Mouse (Mus musculus): Measurements from ENCODE around the gene Clec2d. TPM values are rescaled to one million over a fixed set of nuclear protein-coding genes. Genes with fewer than 3 reads are reported as not detected.

The Clec2d gene
- polyA plus RNA-seq, 1 experiment from 2014 or later: not detected

DNA sequence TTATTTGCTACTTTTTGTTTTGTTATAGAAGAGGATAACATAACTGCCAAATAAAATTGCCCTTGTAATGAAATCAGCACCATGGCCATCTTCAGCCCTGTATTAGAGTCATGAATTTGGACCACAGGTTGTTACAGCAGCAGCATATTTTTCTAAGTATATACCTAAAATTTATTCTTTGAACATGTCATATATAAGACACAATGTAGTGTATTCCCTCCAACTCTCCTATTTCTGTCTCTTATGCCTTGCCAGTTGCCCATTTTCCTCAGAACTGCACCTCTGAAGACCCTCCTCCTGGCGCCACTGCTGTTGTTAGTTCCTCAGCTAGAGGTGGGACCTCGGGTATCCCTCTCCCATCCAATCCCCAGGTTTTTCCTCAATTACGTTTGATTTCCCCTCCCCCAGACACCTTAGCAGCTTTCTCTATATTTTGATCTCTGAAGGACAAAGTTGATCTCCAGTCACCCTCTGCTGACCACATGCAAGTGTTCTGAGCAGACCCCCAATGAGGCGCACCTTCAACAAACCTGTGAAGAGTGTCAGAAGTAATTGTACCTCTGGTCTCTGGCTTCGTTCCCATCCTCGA, 53.0 kb downstream of the Clec2d start:
- 83% methylated on average over 6 of the region's 6 CpGs for WGBS
- H3K4me1 ChIP-seq: peaks cover 7% of the 10 kb centered on the region
- DNase-seq (ENCODE audit: low spot score): no peak
- no peaks in the 10 kb centered on the region for H3K27me3 ChIP-seq (replicated peaks; ENCODE audit: low read depth, poor library complexity, severe bottlenecking)
- no peak overlapping the region for H3K27ac ChIP-seq (replicated peaks)
- no peak overlapping the region for H3K4me3 ChIP-seq
- H3K36me3 ChIP-seq (replicated peaks): no peaks in the 10 kb centered on the region
- H3K9me3 ChIP-seq: no peaks in the 10 kb centered on the region

DNA sequence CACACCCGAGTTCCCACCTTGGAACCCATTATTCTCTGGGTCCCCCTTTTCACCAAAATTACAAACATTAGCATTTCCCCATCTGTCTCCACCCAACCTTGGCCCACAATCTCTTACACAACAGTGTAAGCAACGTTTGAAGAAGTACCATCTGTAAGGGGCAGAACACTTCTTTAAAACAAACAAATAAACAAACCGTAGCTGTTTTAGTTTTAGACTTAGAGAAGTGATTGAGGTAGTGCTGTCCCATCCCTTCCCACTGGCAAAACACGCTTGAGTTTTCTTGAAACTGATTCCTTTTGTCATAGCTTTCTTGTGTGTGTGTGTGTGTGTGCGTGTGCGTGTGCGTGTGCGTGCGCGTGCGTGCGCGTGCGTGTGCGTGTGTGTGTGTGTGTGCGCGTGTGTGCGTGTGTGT, 53.5 kb downstream of the Clec2d start:
- DNase-seq (ENCODE audit: low spot score): no peak
- Histone ChIP-seq H3K4me1 (peaks cover 7% of the 10 kb centered on the region), H3K36me3 (replicated peaks) (no peaks in the 10 kb centered on the region), H3K4me3 (no peak overlapping the region), H3K27ac (replicated peaks) (no peak overlapping the region), H3K27me3 (replicated peaks; ENCODE audit: low read depth, poor library complexity, severe bottlenecking) (no peaks in the 10 kb centered on the region), H3K9me3 (no peaks in the 10 kb centered on the region)
- 85% methylated on average over 18 of the region's 18 CpGs for WGBS

GRCm38 (mm10) chr6:129234456-129235360, 54.3 kb downstream of the Clec2d start:
- Histone ChIP-seq H3K27ac (replicated peaks) (no peak overlapping the region), H3K27me3 (replicated peaks; ENCODE audit: low read depth, poor library complexity, severe bottlenecking) (no peaks in the 10 kb centered on the region), H3K36me3 (replicated peaks) (no peaks in the 10 kb centered on the region), H3K4me1 (peaks cover 7% of the 10 kb centered on the region), H3K9me3 (no peaks in the 10 kb centered on the region), H3K4me3 (no peak overlapping the region)
- 77% methylated on average over 8 of the region's 8 CpGs for WGBS
- no peak for DNase-seq (ENCODE audit: low spot score)

DNA sequence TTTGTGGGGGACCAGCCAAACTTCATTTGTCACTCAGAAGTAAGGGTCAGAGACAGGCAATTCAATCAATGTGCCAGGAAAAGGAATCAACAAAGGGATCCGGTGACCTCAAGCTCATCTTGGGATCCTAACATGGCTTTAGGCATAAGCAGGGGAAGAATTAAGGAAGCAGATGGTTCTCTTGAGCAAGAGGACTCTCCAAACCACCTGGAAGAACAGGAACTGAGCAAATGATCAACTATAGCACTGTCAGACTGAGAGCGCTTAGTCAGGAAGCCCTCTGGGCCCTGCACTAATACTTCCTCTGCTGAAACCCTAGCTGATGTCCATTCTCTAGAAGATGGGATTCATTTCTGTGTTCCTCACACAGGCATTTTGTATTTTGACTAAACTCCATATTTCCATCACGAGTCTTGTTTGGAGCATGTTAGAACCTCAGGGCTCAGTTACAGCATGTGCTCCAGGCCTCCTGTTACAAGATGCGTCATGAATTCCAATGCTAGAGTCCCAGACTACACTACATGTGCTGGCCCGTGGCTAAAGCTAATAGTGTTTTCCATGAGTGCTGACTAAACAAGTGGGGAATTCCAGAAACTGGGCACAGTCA, 55.5 kb downstream of the Clec2d start:
- Histone ChIP-seq H3K4me1 (peaks cover 7% of the 10 kb centered on the region), H3K9me3 (no peaks in the 10 kb centered on the region), H3K36me3 (replicated peaks) (no peaks in the 10 kb centered on the region), H3K4me3 (no peak overlapping the region), H3K27me3 (replicated peaks; ENCODE audit: low read depth, poor library complexity, severe bottlenecking) (no peaks in the 10 kb centered on the region), H3K27ac (replicated peaks) (no peak overlapping the region)
- DNase-seq (ENCODE audit: low spot score): no peak
- 85% methylated on average over 5 of the region's 5 CpGs for WGBS

Small RNAs within 50 kb of the gene (microRNA-seq; reads per million reads assigned to microRNA genes)
- gene Gm27514: not detected

Other genes with a start within 250 kb of the Clec2d start
- gene Clec2g, start 246.2 kb upstream of the Clec2d start, polyA plus RNA-seq (2016; fragmentation: Nextera tagmentation; extraction: Ambion mirVana): not detected in 2 replicates
- gene Klrb1f, start 134.7 kb upstream of the Clec2d start, polyA plus RNA-seq (2016; fragmentation: Nextera tagmentation; extraction: Ambion mirVana): 0.11 TPM in 1 of 2 replicates, not detected in the other
- not detected in 2 replicates for gene Clec2e, start 79.7 kb upstream of the Clec2d start, polyA plus RNA-seq (2016; fragmentation: Nextera tagmentation; extraction: Ambion mirVana)
- gene Cd69, start 94.8 kb downstream of the Clec2d start, polyA plus RNA-seq (2016; fragmentation: Nextera tagmentation; extraction: Ambion mirVana): not detected in 2 replicates
- not detected in 2 replicates for gene 4922502D21Rik, start 151.2 kb downstream of the Clec2d start, polyA plus RNA-seq (2016; fragmentation: Nextera tagmentation; extraction: Ambion mirVana)
- 0.35 and 0.40 TPM in 2 replicates for gene Clec12a, start 162.1 kb downstream of the Clec2d start, polyA plus RNA-seq (2016; fragmentation: Nextera tagmentation; extraction: Ambion mirVana)
- gene Clec12b, start 205.3 kb downstream of the Clec2d start, polyA plus RNA-seq (2016; fragmentation: Nextera tagmentation; extraction: Ambion mirVana): not detected in 2 replicates
- gene Clec1b, start 216.7 kb downstream of the Clec2d start, polyA plus RNA-seq (2016; fragmentation: Nextera tagmentation; extraction: Ambion mirVana): 12.7 and 13.3 TPM in 2 replicates
- 0.19 and 0.50 TPM in 2 replicates for gene Clec9a, start 228.2 kb downstream of the Clec2d start, polyA plus RNA-seq (2016; fragmentation: Nextera tagmentation; extraction: Ambion mirVana)

All from embryonic facial prominence, embryonic 10.5 days (tissue).